Mouse (Mus musculus): Measurements from ENCODE around the gene Foxn4.

GRCm38 (mm10) chr5:114213183-114213582, 60.4 kb downstream of the Foxn4 start:
- TF ChIP-seq CTCF (IDR thresholded peaks at IDR 0.05; ENCODE audit: low read depth) (no peak), EP300 (IDR thresholded peaks at IDR 0.05; ENCODE audit: low read depth) (no peak)
